Mouse (Mus musculus): ENCODE measurements at regions not wholly inside any gene's neighbourhood (a gene's known extent, or its start where the extent isn't known, plus 50 kb on each side); places are given as distances from the start of the nearest gene placed in this dataset.

DNA sequence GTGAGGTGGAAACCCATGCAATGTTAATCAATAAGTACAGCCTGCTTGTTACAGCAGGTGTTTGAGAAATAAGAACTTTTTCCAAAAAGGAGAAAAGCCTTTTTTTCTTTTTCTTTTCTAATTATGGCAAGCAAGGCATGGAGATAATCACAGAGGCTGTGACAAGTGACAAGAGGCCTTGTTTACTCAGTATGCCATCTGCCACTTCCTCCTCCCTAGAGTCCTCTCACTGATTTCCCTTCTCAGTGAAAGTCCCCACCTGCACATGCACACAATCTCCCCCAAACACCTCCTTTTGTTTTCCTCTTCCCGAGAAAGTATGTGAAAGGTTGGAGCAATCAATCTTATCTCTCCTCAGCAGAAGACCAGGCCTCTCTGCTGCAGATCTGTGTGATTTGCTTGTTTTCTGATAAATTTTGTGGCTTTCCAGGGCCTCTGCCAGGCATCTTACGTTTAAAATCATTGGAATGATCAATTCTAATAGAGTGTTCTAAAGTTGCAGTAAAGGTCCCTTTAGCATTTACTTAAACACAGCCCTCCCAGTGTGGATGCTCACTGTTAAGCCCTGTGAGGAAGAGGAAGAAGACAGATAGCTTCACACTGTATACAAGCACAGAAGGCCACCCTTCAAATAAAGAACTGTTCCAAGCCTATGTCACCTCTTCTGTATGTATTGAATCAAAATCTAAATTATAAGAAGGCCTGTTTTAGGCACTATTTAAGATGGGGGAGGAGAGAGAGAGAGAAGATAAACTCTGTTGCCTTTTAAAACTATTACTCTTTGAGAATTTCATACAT lies 710.5 kb downstream of the Rapgef2 start:
- no peak for TF ChIP-seq POLR2A (IDR thresholded peaks at IDR 0.05; ENCODE audit: control insufficient read depth, low read depth, low read length)
- no peak for TF ChIP-seq CTCF (IDR thresholded peaks at IDR 0.05; ENCODE audit: control insufficient read depth, insufficient read depth, insufficient replicate concordance, low read depth, low read length)

Measured in testis, adult 2 months (tissue).